Mouse (Mus musculus): Measurements from ENCODE around the gene Gtf3c6. TPM values are rescaled to one million over a fixed set of nuclear protein-coding genes. Genes with fewer than 3 reads are reported as not detected.
A peak's percentile ranks its signal among the peaks of the same experiment; 100 is the strongest.
"Not testable (repeated sequence)": the region's sequence is repeated elsewhere in the genome, so short reads cannot be mapped to it uniquely, and the experiment has no call there.

Gtf3c6 gene
- polyA plus RNA-seq (2014; fragmentation: Nextera tagmentation; extraction: Ambion mirVana) = 71.7 and 73.7 TPM in 2 replicates

- Histone ChIP-seq H3K4me1 (replicated peaks; ENCODE audit: control insufficient read depth, insufficient read depth, low read length) (peaks cover 8% of the 10 kb centered on the region; the same call in 1 of the 2 replicates), H3K9me3 (ENCODE audit: control insufficient read depth, low read length) (no peaks in the 10 kb centered on the region), H3K4me3 (replicated peaks; ENCODE audit: low read length) (peak within 1 kb of the TSS; percentile 65), H3K27ac (peak within 1 kb of the TSS; percentile 93), H3K36me3 (replicated peaks; ENCODE audit: control insufficient read depth, insufficient read depth) (peaks cover 18% of the 10 kb centered on the region), H3K27me3 (ENCODE audit: control insufficient read depth, insufficient read depth, low read length) (no peaks in the 10 kb centered on the region), H3K4me2 (replicated peaks) (peak within 1 kb of the TSS; percentile 73), H3K9ac (peak within 1 kb of the TSS; percentile 83)
- under 1% methylated on average over 43 of the region's 43 CpGs for WGBS
- peak; percentile 95 for DNase-seq (ENCODE audit: low spot score)
- peak; percentile 83 for ATAC-seq (ENCODE audit: low FRiP score)
Measured at GRCm38 (mm10) chr10:40257414-40258255, at the start of gene Gtf3c6. Gtf3c6 (minus strand) TSS chr10:40258108.

- H3K4me1 ChIP-seq (replicated peaks; ENCODE audit: control insufficient read depth, insufficient read depth, low read length) = no peaks in the 10 kb centered on the region
- H3K27ac ChIP-seq = no peak overlapping the region
- H3K36me3 ChIP-seq (replicated peaks; ENCODE audit: control insufficient read depth, insufficient read depth) = no peaks in the 10 kb centered on the region
- DNase-seq (ENCODE audit: low spot score) (no peak), ATAC-seq (ENCODE audit: low FRiP score) (no peak)
- no peak overlapping the region for H3K9ac ChIP-seq
- 93% methylated on average over 1 of the region's 1 CpGs for WGBS
- H3K9me3 ChIP-seq (ENCODE audit: control insufficient read depth, low read length) = 0 out of 2 replicates have a peak, but pooled peaks cover 2% of the 10 kb centered on the region
- no peak overlapping the region for H3K4me2 ChIP-seq (replicated peaks)
- H3K27me3 ChIP-seq (ENCODE audit: control insufficient read depth, insufficient read depth, low read length) = no peaks in the 10 kb centered on the region
- H3K4me3 ChIP-seq (replicated peaks; ENCODE audit: low read length) = no peak overlapping the region
Measured at GRCm38 (mm10) chr10:40305989-40306388, 48.1 kb upstream of the Gtf3c6 start.

- no peaks in the 10 kb centered on the region for H3K36me3 ChIP-seq (replicated peaks; ENCODE audit: control insufficient read depth, insufficient read depth)
- 0 out of 2 replicates have a peak, but pooled peaks cover 2% of the 10 kb centered on the region for H3K9me3 ChIP-seq (ENCODE audit: control insufficient read depth, low read length)
- H3K4me3 ChIP-seq (replicated peaks; ENCODE audit: low read length) = peak within 1 kb of the TSS; percentile 98
- peaks cover 20% of the 10 kb centered on the region for H3K4me1 ChIP-seq (replicated peaks; ENCODE audit: control insufficient read depth, insufficient read depth, low read length)
- under 1% methylated on average over 55 of the region's 55 CpGs for WGBS
- peak within 1 kb of the TSS; percentile 98 for H3K27ac ChIP-seq
- H3K4me2 ChIP-seq (replicated peaks) = peak within 1 kb of the TSS; percentile 81
- no peaks in the 10 kb centered on the region for H3K27me3 ChIP-seq (ENCODE audit: control insufficient read depth, insufficient read depth, low read length)
- ATAC-seq (ENCODE audit: low FRiP score) = peak; percentile 98
- peak; percentile 99 for DNase-seq (ENCODE audit: low spot score)
- peak within 1 kb of the TSS; percentile 90 for H3K9ac ChIP-seq
Measured at GRCm38 (mm10) chr10:40302140-40302985, 44.5 kb upstream of the Gtf3c6 start, which contains the start of gene Amd1. Amd1 (minus strand) TSS chr10:40302186.

GRCm38 (mm10) chr10:40301181-40302075, 43.5 kb upstream of the Gtf3c6 start:
- H3K27ac ChIP-seq = peak overlapping the region; percentile 86
- not testable (repeated sequence) for H3K36me3 ChIP-seq (replicated peaks; ENCODE audit: control insufficient read depth, insufficient read depth); H3K9me3 ChIP-seq (ENCODE audit: control insufficient read depth, low read length); H3K27me3 ChIP-seq (ENCODE audit: control insufficient read depth, insufficient read depth, low read length)
- H3K9ac ChIP-seq = peak overlapping the region; percentile 90
- 0% methylated on average over 67 of the region's 91 CpGs for WGBS
- H3K4me1 ChIP-seq (replicated peaks; ENCODE audit: control insufficient read depth, insufficient read depth, low read length) = peaks cover 20% of the 10 kb centered on the region
- H3K4me2 ChIP-seq (replicated peaks) = peak overlapping the region; percentile 70
- DNase-seq (ENCODE audit: low spot score) = peak; percentile 42
- ATAC-seq (ENCODE audit: low FRiP score) = peak; percentile 31
- H3K4me3 ChIP-seq (replicated peaks; ENCODE audit: low read length) = peak overlapping the region; percentile 98

GRCm38 (mm10) chr10:40300648-40301171, 42.8 kb upstream of the Gtf3c6 start:
- peak; percentile 79 for DNase-seq (ENCODE audit: low spot score)
- Histone ChIP-seq H3K27ac (peak overlapping the region; percentile 86), H3K9ac (peak overlapping the region; percentile 90), H3K27me3 (ENCODE audit: control insufficient read depth, insufficient read depth, low read length) (no peaks in the 10 kb centered on the region), H3K4me2 (replicated peaks) (peak overlapping the region; percentile 70), H3K4me3 (replicated peaks; ENCODE audit: low read length) (peak overlapping the region; percentile 98), H3K36me3 (replicated peaks; ENCODE audit: control insufficient read depth, insufficient read depth) (no peaks in the 10 kb centered on the region), H3K9me3 (ENCODE audit: control insufficient read depth, low read length) (no peaks in the 10 kb centered on the region), H3K4me1 (replicated peaks; ENCODE audit: control insufficient read depth, insufficient read depth, low read length) (peaks cover 20% of the 10 kb centered on the region)
- ATAC-seq (ENCODE audit: low FRiP score) = peak; percentile 67
- under 1% methylated on average over 36 of the region's 36 CpGs for WGBS

- no peak overlapping the region for H3K9ac ChIP-seq
- WGBS = 94% methylated on average over 6 of the region's 6 CpGs
- H3K36me3 ChIP-seq (replicated peaks; ENCODE audit: control insufficient read depth, insufficient read depth) = peaks cover 40% of the 10 kb centered on the region
- no peak for ATAC-seq (ENCODE audit: low FRiP score)
- no peaks in the 10 kb centered on the region for H3K9me3 ChIP-seq (ENCODE audit: control insufficient read depth, low read length)
- no peak overlapping the region for H3K4me3 ChIP-seq (replicated peaks; ENCODE audit: low read length)
- no peaks in the 10 kb centered on the region for H3K27me3 ChIP-seq (ENCODE audit: control insufficient read depth, insufficient read depth, low read length)
- H3K4me1 ChIP-seq (replicated peaks; ENCODE audit: control insufficient read depth, insufficient read depth, low read length) = no peaks in the 10 kb centered on the region
- DNase-seq (ENCODE audit: low spot score) = no peak
- H3K27ac ChIP-seq = no peak overlapping the region
- H3K4me2 ChIP-seq (replicated peaks) = no peak overlapping the region
Measured at GRCm38 (mm10) chr10:40292640-40293039, 34.7 kb upstream of the Gtf3c6 start.

- no peaks in the 10 kb centered on the region for H3K9me3 ChIP-seq (ENCODE audit: control insufficient read depth, low read length)
- no peak overlapping the region for H3K27ac ChIP-seq
- H3K9ac ChIP-seq = no peak overlapping the region
- H3K4me2 ChIP-seq (replicated peaks) = no peak overlapping the region
- no peak for ATAC-seq (ENCODE audit: low FRiP score)
- H3K4me3 ChIP-seq (replicated peaks; ENCODE audit: low read length) = no peak overlapping the region
- no peak for DNase-seq (ENCODE audit: low spot score)
- H3K4me1 ChIP-seq (replicated peaks; ENCODE audit: control insufficient read depth, insufficient read depth, low read length) = no peaks in the 10 kb centered on the region
- 100% methylated on average over 1 of the region's 1 CpGs for WGBS
- H3K36me3 ChIP-seq (replicated peaks; ENCODE audit: control insufficient read depth, insufficient read depth) = peaks cover 40% of the 10 kb centered on the region
- H3K27me3 ChIP-seq (ENCODE audit: control insufficient read depth, insufficient read depth, low read length) = no peaks in the 10 kb centered on the region
Measured at GRCm38 (mm10) chr10:40286767-40287166, 28.9 kb upstream of the Gtf3c6 start.

GRCm38 (mm10) chr10:40285571-40285970, 27.7 kb upstream of the Gtf3c6 start:
- no peak for DNase-seq (ENCODE audit: low spot score)
- Histone ChIP-seq H3K4me2 (replicated peaks) (no peak overlapping the region), H3K27ac (no peak overlapping the region), H3K4me1 (replicated peaks; ENCODE audit: control insufficient read depth, insufficient read depth, low read length) (no peaks in the 10 kb centered on the region), H3K4me3 (replicated peaks; ENCODE audit: low read length) (no peak overlapping the region), H3K9me3 (ENCODE audit: control insufficient read depth, low read length) (no peaks in the 10 kb centered on the region), H3K9ac (no peak overlapping the region), H3K27me3 (ENCODE audit: control insufficient read depth, insufficient read depth, low read length) (no peaks in the 10 kb centered on the region), H3K36me3 (replicated peaks; ENCODE audit: control insufficient read depth, insufficient read depth) (peaks cover 28% of the 10 kb centered on the region)
- ATAC-seq (ENCODE audit: low FRiP score) = no peak
- WGBS = 86% methylated on average over 1 of the region's 1 CpGs
